Mouse (Mus musculus): ENCODE results near the gene Rsph1. TPM values are rescaled to one million over a fixed set of nuclear protein-coding genes. Genes with fewer than 3 reads are reported as not detected.

The Rsph1 gene
- polyA plus RNA-seq, 1 experiment from 2014 or later: 8.6 TPM

DNA sequence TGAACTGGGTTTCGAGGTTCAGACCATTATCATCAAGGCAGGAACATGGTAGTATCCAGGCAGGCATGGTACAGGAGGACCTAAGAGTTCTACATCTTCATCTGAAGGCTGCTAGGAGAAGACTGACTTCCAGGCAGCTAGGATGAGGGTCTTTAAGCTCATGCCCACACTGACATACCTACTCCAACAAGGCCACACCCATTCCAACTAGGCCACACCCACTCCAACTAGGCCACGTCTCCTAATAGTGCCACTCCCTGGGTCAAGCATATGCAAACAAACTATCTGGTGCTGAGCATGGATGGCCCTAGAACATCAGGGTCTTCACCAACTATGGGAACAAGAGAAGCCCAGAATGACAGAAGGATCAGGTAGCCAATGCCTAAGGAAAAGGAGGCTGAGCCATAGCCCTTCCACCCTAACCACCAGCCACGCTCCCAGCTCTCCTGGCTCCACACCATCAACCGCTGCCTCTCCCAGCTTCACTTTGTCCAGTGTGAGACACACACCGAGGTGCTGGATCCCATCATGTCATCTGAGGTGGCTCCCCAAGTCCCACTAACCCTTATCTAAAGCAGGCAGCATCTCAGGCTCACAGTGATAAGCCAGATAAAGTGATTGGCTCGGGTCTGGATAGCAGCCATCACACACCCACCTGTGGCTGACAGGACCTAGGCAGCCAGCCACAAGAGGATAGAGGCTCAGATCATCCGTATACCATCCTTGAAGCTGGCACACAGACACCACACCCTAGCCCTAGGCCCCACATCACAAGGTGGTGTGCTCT lies 38.8 kb downstream of the Rsph1 start:
- 85% methylated on average over 7 of the region's 7 CpGs for WGBS
- Histone ChIP-seq H3K9ac (ENCODE audit: low read depth, low read length) (no peak overlapping the region), H3K9me3 (replicated peaks; ENCODE audit: control insufficient read depth, low read length, poor library complexity, severe bottlenecking) (no peaks in the 10 kb centered on the region), H3K27me3 (ENCODE audit: control insufficient read depth, insufficient read depth, low read depth, low read length) (no peaks in the 10 kb centered on the region), H3K4me3 (ENCODE audit: low read depth, low read length) (no peak overlapping the region), H3K4me2 (ENCODE audit: low read length) (no peak overlapping the region), H3K36me3 (ENCODE audit: control insufficient read depth, insufficient read depth, low read length) (no peaks in the 10 kb centered on the region), H3K27ac (ENCODE audit: low read length) (no peak overlapping the region), H3K4me1 (ENCODE audit: control insufficient read depth, insufficient read depth, low read length) (no peaks in the 10 kb centered on the region)
- no peak for ATAC-seq

DNA sequence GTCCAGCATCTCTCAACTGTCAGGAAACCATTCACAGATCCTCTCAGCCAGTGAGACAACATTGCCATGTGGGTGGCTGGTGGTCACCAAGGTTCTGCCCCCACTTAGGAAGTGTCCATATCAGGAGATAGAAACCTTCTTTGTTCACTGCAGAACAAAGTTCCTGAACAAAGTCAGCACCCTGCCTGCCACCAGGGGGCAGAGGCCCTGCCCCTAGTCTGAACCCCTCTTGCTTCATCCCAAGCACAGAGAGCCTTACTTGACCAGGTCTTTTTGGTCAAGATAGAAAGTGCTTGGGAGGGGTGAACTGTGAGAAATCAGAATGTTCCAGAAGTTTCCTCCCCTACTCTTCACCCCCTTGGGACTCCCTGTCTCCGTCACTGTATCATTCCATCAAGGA lies 41.3 kb downstream of the Rsph1 start:
- Histone ChIP-seq H3K9me3 (replicated peaks; ENCODE audit: control insufficient read depth, low read length, poor library complexity, severe bottlenecking) (no peaks in the 10 kb centered on the region), H3K36me3 (ENCODE audit: control insufficient read depth, insufficient read depth, low read length) (no peaks in the 10 kb centered on the region), H3K27me3 (ENCODE audit: control insufficient read depth, insufficient read depth, low read depth, low read length) (no peaks in the 10 kb centered on the region), H3K4me2 (ENCODE audit: low read length) (no peak overlapping the region), H3K4me1 (ENCODE audit: control insufficient read depth, insufficient read depth, low read length) (0 out of 2 replicates have a peak, but pooled peaks cover 2% of the 10 kb centered on the region), H3K9ac (ENCODE audit: low read depth, low read length) (no peak overlapping the region), H3K27ac (ENCODE audit: low read length) (no peak overlapping the region), H3K4me3 (ENCODE audit: low read depth, low read length) (no peak overlapping the region)
- WGBS: 89% methylated on average over 1 of the region's 1 CpGs
- no peak for ATAC-seq

DNA sequence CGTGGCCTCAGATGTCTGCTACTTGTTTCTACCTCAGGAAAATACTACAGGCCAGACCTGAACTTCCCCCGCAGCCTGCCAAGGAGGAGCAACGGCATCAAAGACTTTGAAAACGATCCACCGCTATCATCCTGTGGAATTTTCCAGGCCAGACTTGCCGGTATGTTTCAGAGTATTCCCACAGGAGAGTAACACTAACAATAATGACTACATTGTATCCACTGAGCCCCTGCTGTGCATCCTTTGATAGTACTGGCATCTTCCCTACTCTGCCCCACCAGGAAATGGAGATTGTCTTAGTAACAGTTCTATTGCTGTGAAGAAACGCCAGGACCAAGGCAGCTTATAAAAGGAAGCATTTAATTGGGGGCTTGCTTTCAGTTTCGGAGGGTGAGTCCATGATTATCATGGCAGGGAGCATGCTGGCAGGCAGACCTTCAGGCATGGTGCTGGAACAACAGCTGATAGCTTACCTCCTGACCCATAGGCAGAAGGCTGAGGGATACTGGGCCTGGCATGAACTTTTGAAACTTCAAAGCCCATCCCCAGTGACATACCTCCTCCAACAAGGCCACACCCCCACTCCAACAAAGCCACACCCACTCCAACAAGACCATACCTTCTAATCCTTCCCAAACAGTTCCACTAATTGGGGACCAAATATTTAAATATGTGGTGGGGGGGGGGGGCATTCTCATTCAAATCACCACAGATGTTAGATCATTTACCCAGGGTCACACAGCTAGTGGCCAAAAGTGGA lies 44.8 kb downstream of the Rsph1 start:
- Histone ChIP-seq H3K27ac (ENCODE audit: low read length) (no peak overlapping the region), H3K4me1 (ENCODE audit: control insufficient read depth, insufficient read depth, low read length) (0 out of 2 replicates have a peak, but pooled peaks cover 2% of the 10 kb centered on the region)
- WGBS: 26% methylated on average over 8 of the region's 8 CpGs

GRCm38 (mm10) chr17:31231780-31232179 lies 45.4 kb downstream of the Rsph1 start:
- Histone ChIP-seq H3K4me3 (ENCODE audit: low read depth, low read length) (no peak overlapping the region), H3K27ac (ENCODE audit: low read length) (no peak overlapping the region)
- WGBS: 34% methylated on average over 6 of the region's 6 CpGs

More for the DNA sequence above, 44.8 kb downstream of the Rsph1 start:
- H3K4me3 ChIP-seq (ENCODE audit: low read depth, low read length): no peak overlapping the region
- no peak overlapping the region for H3K9ac ChIP-seq (ENCODE audit: low read depth, low read length)
- no peaks in the 10 kb centered on the region for H3K27me3 ChIP-seq (ENCODE audit: control insufficient read depth, insufficient read depth, low read depth, low read length)
- H3K36me3 ChIP-seq (ENCODE audit: control insufficient read depth, insufficient read depth, low read length): no peaks in the 10 kb centered on the region
- H3K4me2 ChIP-seq (ENCODE audit: low read length): no peak overlapping the region
- no peaks in the 10 kb centered on the region for H3K9me3 ChIP-seq (replicated peaks; ENCODE audit: control insufficient read depth, low read length, poor library complexity, severe bottlenecking)
- ATAC-seq: no peak

DNA sequence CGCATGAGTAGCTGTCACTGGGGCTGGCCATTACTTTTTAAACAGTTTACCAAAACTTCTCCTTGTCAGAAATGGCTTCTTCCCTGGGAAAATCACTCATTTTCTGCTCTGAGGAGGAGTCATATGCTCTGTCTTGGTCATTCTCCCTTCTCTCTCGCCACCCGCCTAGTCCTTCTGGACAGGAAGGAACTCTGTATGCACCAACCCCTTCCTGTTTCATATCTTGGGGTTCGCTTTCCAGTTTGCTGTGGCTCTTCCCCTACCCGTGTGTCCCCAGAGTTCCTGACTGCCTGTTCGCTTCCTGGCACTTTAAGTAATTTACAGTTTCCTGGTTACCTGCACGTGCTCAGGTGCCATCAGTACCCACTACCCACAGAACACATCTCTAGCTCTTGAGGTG lies 50.3 kb downstream of the Rsph1 start:
- H3K9ac ChIP-seq (ENCODE audit: low read depth, low read length): no peak overlapping the region
- no peak for ATAC-seq
- H3K4me2 ChIP-seq (ENCODE audit: low read length): no peak overlapping the region
- H3K4me3 ChIP-seq (ENCODE audit: low read depth, low read length): no peak overlapping the region
- 88% methylated on average over 7 of the region's 7 CpGs for WGBS
- no peak overlapping the region for H3K27ac ChIP-seq (ENCODE audit: low read length)
- H3K27me3 ChIP-seq (ENCODE audit: control insufficient read depth, insufficient read depth, low read depth, low read length): no peaks in the 10 kb centered on the region
- H3K36me3 ChIP-seq (ENCODE audit: control insufficient read depth, insufficient read depth, low read length): no peaks in the 10 kb centered on the region
- 0 out of 2 replicates have a peak, but pooled peaks cover 2% of the 10 kb centered on the region for H3K4me1 ChIP-seq (ENCODE audit: control insufficient read depth, insufficient read depth, low read length)
- no peaks in the 10 kb centered on the region for H3K9me3 ChIP-seq (replicated peaks; ENCODE audit: control insufficient read depth, low read length, poor library complexity, severe bottlenecking)

More at GRCm38 (mm10) chr17:31231780-31232179, 45.4 kb downstream of the Rsph1 start:
- Histone ChIP-seq H3K4me2 (ENCODE audit: low read length) (no peak overlapping the region), H3K9me3 (replicated peaks; ENCODE audit: control insufficient read depth, low read length, poor library complexity, severe bottlenecking) (no peaks in the 10 kb centered on the region), H3K4me1 (ENCODE audit: control insufficient read depth, insufficient read depth, low read length) (0 out of 2 replicates have a peak, but pooled peaks cover 2% of the 10 kb centered on the region), H3K9ac (ENCODE audit: low read depth, low read length) (no peak overlapping the region), H3K36me3 (ENCODE audit: control insufficient read depth, insufficient read depth, low read length) (no peaks in the 10 kb centered on the region), H3K27me3 (ENCODE audit: control insufficient read depth, insufficient read depth, low read depth, low read length) (no peaks in the 10 kb centered on the region)
- ATAC-seq: no peak

- Histone ChIP-seq H3K27me3 (ENCODE audit: control insufficient read depth, insufficient read depth, low read depth, low read length) (no peaks in the 10 kb centered on the region), H3K27ac (ENCODE audit: low read length) (no peak overlapping the region), H3K4me2 (ENCODE audit: low read length) (no peak overlapping the region), H3K4me3 (ENCODE audit: low read depth, low read length) (no peak overlapping the region), H3K9ac (ENCODE audit: low read depth, low read length) (no peak overlapping the region), H3K9me3 (replicated peaks; ENCODE audit: control insufficient read depth, low read length, poor library complexity, severe bottlenecking) (no peaks in the 10 kb centered on the region), H3K4me1 (ENCODE audit: control insufficient read depth, insufficient read depth, low read length) (no peaks in the 10 kb centered on the region), H3K36me3 (ENCODE audit: control insufficient read depth, insufficient read depth, low read length) (no peaks in the 10 kb centered on the region)
- ATAC-seq: no peak
- 53% methylated on average over 3 of the region's 3 CpGs for WGBS
These were observed 50.8 kb downstream of the Rsph1 start for GRCm38 (mm10) chr17:31226368-31226767.

DNA sequence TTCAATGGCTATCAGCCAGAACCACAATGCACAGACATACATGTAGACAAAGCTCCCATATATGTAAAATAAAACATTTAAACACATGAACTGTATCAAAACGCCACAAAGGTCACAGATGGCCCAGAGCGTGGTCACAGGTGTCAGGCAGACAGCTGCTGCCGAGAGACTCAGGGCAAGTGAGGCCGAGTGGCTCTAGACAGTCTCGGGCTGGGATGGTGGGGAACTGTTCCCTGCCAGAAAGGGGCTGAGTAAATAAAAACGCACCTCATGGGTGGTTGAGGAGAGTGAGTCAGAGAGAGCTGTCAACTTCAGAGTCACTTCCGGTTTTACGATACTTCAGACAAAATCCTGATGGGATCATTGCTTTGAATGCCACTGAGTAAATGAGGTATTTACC lies 52.6 kb downstream of the Rsph1 start:
- Histone ChIP-seq H3K4me1 (ENCODE audit: control insufficient read depth, insufficient read depth, low read length) (no peaks in the 10 kb centered on the region), H3K27ac (ENCODE audit: low read length) (no peak overlapping the region), H3K36me3 (ENCODE audit: control insufficient read depth, insufficient read depth, low read length) (no peaks in the 10 kb centered on the region), H3K9ac (ENCODE audit: low read depth, low read length) (no peak overlapping the region), H3K27me3 (ENCODE audit: control insufficient read depth, insufficient read depth, low read depth, low read length) (no peaks in the 10 kb centered on the region), H3K9me3 (replicated peaks; ENCODE audit: control insufficient read depth, low read length, poor library complexity, severe bottlenecking) (no peaks in the 10 kb centered on the region), H3K4me3 (ENCODE audit: low read depth, low read length) (no peak overlapping the region), H3K4me2 (ENCODE audit: low read length) (no peak overlapping the region)
- WGBS: 90% methylated on average over 8 of the region's 8 CpGs
- no peak for ATAC-seq

DNA sequence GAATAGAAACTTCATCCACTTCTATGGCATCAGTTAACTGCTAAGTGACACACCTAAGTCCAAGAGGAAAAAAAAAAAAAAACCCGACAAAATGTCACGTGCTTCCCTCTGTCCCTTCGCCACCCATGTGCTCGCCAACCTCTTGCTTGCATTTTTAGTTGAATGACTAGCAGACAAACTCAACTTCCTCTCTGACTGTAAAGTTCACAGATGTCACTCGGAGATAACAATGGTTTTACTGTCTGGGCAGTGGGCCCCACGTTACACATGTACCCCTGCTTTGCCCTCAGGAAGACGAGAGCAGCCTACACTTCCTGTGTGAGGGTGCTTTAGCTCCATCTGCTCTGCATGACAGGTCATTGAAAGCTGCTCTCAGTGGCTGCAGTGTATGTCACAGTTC lies 53.3 kb downstream of the Rsph1 start:
- H3K9me3 ChIP-seq (replicated peaks; ENCODE audit: control insufficient read depth, low read length, poor library complexity, severe bottlenecking): no peaks in the 10 kb centered on the region
- H3K4me3 ChIP-seq (ENCODE audit: low read depth, low read length): no peak overlapping the region
- H3K4me1 ChIP-seq (ENCODE audit: control insufficient read depth, insufficient read depth, low read length): no peaks in the 10 kb centered on the region
- H3K4me2 ChIP-seq (ENCODE audit: low read length): no peak overlapping the region
- no peaks in the 10 kb centered on the region for H3K36me3 ChIP-seq (ENCODE audit: control insufficient read depth, insufficient read depth, low read length)
- no peak overlapping the region for H3K9ac ChIP-seq (ENCODE audit: low read depth, low read length)
- WGBS: 89% methylated on average over 7 of the region's 7 CpGs
- ATAC-seq: no peak
- no peak overlapping the region for H3K27ac ChIP-seq (ENCODE audit: low read length)
- no peaks in the 10 kb centered on the region for H3K27me3 ChIP-seq (ENCODE audit: control insufficient read depth, insufficient read depth, low read depth, low read length)

GRCm38 (mm10) chr17:31222810-31223310 lies 54.3 kb downstream of the Rsph1 start:
- ATAC-seq: no peak
- 86% methylated on average over 4 of the region's 4 CpGs for WGBS
- H3K27me3 ChIP-seq (ENCODE audit: control insufficient read depth, insufficient read depth, low read depth, low read length): no peaks in the 10 kb centered on the region
- H3K36me3 ChIP-seq (ENCODE audit: control insufficient read depth, insufficient read depth, low read length): no peaks in the 10 kb centered on the region
- no peak overlapping the region for H3K4me2 ChIP-seq (ENCODE audit: low read length)
- H3K4me3 ChIP-seq (ENCODE audit: low read depth, low read length): no peak overlapping the region
- H3K27ac ChIP-seq (ENCODE audit: low read length): no peak overlapping the region
- no peaks in the 10 kb centered on the region for H3K4me1 ChIP-seq (ENCODE audit: control insufficient read depth, insufficient read depth, low read length)
- H3K9ac ChIP-seq (ENCODE audit: low read depth, low read length): no peak overlapping the region
- H3K9me3 ChIP-seq (replicated peaks; ENCODE audit: control insufficient read depth, low read length, poor library complexity, severe bottlenecking): no peaks in the 10 kb centered on the region
